Mouse (Mus musculus) brain, embryonic 14.5 days (tissue): ENCODE measurements around the gene Clec2i.

ENCODE experiments used
- CTCF ChIP-seq: fragments of 200-500 bp; IDR thresholded peaks from 2 replicates; pipeline ENCODE4 v1.5.1; 2012; ENCODE audit warnings: inconsistent platforms, mild to moderate bottlenecking, moderate library complexity, borderline replicate concordance; ENCODE audit not compliant: insufficient read depth, insufficient read length; ENCODE audit errors: extremely low read depth
- POLR2A ChIP-seq: fragments of 200-500 bp; IDR thresholded peaks from 2 replicates; pipeline ENCODE4 v1.6.1; 2012; ENCODE audit warnings: mild to moderate bottlenecking, inconsistent platforms, borderline replicate concordance; ENCODE audit not compliant: poor library complexity, insufficient read depth, insufficient read length, severe bottlenecking; ENCODE audit errors: extremely low read depth

DNA sequence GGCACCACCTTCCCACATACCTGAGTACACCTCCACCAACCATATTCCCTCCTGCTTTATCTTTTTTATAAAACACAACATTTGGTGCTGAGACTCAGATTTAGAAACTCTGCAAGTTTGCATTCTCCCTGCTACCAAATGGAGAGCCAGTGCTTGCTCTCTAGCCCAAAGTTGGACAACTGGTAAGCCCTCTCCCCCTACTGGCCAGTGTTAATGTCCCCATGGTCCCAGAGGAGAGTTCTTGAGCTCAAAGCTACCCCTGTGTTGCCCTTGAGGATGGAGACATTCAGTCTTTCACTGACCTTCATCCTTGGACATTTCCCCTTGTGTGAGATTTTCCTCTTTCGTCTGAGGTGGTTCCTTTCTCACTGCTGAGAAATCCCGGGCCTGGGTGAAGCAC lies 12.7 kb downstream of the Clec2i start:
- TF ChIP-seq CTCF (no peak), POLR2A (no peak)
